Mouse (Mus musculus) olfactory bulb, adult 2 months (tissue): ENCODE measurements around the gene Aacs.

ENCODE experiments used
- CTCF ChIP-seq: fragments of 200-500 bp; IDR thresholded peaks from 2 replicates; pipeline ENCODE4 v1.5.1; 2012; ENCODE audit warnings: low read depth, mild to moderate bottlenecking, low read length, moderate library complexity; ENCODE audit not compliant: insufficient read depth
- POLR2A ChIP-seq: fragments of 200-500 bp; IDR thresholded peaks from 2 replicates; pipeline ENCODE4 v1.6.1; 2012; ENCODE audit warnings: mild to moderate bottlenecking, low read depth, low read length, moderate library complexity; ENCODE audit not compliant: insufficient read depth

DNA sequence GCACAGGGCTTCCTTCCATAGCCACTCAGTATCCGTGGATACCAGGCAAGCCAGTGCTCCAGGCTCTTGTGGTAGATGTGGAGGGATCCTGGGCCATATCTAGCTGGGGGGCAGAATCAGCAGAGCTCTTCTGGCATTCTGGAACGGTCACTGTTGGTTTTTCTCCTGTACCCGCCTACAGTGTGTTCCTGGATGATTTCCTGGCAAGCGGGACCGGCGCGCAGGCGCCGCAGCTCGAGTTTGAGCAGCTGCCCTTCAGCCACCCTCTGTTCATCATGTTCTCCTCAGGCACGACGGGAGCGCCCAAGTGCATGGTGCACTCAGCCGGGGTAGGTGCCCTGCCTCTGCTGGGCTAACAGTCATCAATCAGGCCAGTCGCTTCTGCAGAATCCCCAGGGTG is 30.4 kb downstream of the Aacs start:
- no peak for TF ChIP-seq POLR2A
- TF ChIP-seq CTCF = no peak
